ENCODE assay signal across 22 mouse cellular contexts in genomic region chr10:67151766-67152165, GRCm38 (mm10). TPM values are rescaled to one million over a fixed set of nuclear protein-coding genes. Genes with fewer than 3 reads are reported as not detected.
DNase-seq lines count a peak whose midpoint lies in the region; ATAC-seq and TF ChIP-seq lines count a peak whose summit lies in the region.
"Had no signal": no experiment of that assay in that cellular context is flagged by ENCODE, and none has a peak within 500 bp of the region (broad histone marks: within the 10 kb centered on the region; RNA-seq: fewer than 3 reads in every experiment).

No protein-coding gene starts in this region.

- H3K9ac ChIP-seq in intestine, postnatal 0 days (ENCODE audit: low read depth, low read length): no peak overlapping the region
- no peak overlapping the region for H3K9ac ChIP-seq in intestine, embryonic 15.5 days
- no peak overlapping the region for H3K9ac ChIP-seq in midbrain, embryonic 11.5 days (ENCODE audit: low read length)
- H3K9ac ChIP-seq: embryonic facial prominence, embryonic 12.5 days; forebrain, embryonic 13.5 days; forebrain, embryonic 15.5 days; forebrain, postnatal 0 days had no signal

- H3K27me3 ChIP-seq in intestine, postnatal 0 days (replicated peaks; ENCODE audit: control insufficient read depth, insufficient read depth, low read length): no peaks in the 10 kb centered on the region
- no peaks in the 10 kb centered on the region for H3K27me3 ChIP-seq in intestine, embryonic 15.5 days (replicated peaks)
- H3K27me3 ChIP-seq in midbrain, embryonic 11.5 days (ENCODE audit: control insufficient read depth, insufficient read depth, low read length): no peaks in the 10 kb centered on the region
- H3K27me3 ChIP-seq: CH12.LX; embryonic facial prominence, embryonic 12.5 days; forebrain, embryonic 13.5 days; forebrain, embryonic 15.5 days had no signal

- no peaks in the 10 kb centered on the region for H3K9me3 ChIP-seq in intestine, postnatal 0 days (ENCODE audit: control insufficient read depth)
- no peaks in the 10 kb centered on the region for H3K9me3 ChIP-seq in intestine, embryonic 15.5 days
- H3K9me3 ChIP-seq in midbrain, embryonic 11.5 days (ENCODE audit: control insufficient read depth, low read length): no peaks in the 10 kb centered on the region
- H3K9me3 ChIP-seq: embryonic facial prominence, embryonic 10.5 days; embryonic facial prominence, embryonic 12.5 days; forebrain, embryonic 13.5 days; forebrain, embryonic 15.5 days had no signal

- H3K36me3 ChIP-seq in intestine, postnatal 0 days (ENCODE audit: control insufficient read depth, insufficient read depth): 0 out of 2 replicates have a peak, but pooled peaks cover 8% of the 10 kb centered on the region
- H3K36me3 ChIP-seq in intestine, embryonic 15.5 days: no peaks in the 10 kb centered on the region
- no peaks in the 10 kb centered on the region for H3K36me3 ChIP-seq in midbrain, embryonic 11.5 days (ENCODE audit: control insufficient read depth, insufficient read depth, low read length)
- H3K36me3 ChIP-seq: forebrain, embryonic 15.5 days had no signal

- DNase-seq in ZHBTc4 (ENCODE audit: low read depth, low spot score): peak; percentile 68
- DNase-seq in midbrain, embryonic 11.5 days (ENCODE audit: low spot score, missing footprints): no peak
- no peak for DNase-seq in layer of hippocampus, postnatal 10 days (ENCODE audit: low spot score in 2 of 2)
- DNase-seq: adrenal gland, adult 2 months; adrenal gland, postnatal 10 days; adrenal gland, postnatal 25 days; B cell, adult 2 months; cerebellum, adult 11 months; cerebellum, adult 18-20 months; cerebellum, adult 8-10 months; cerebellum, adult 9-11 months; cerebellum, postnatal 25 days; forebrain, postnatal 0 days had no signal

- no peak for TF ChIP-seq CTCF in intestine, postnatal 0 days (IDR thresholded peaks at IDR 0.05; ENCODE audit: low read depth)

- 0 out of 2 replicates have a peak overlapping the region, but pooled peaks have one; percentile 28 for H3K27ac ChIP-seq in intestine, postnatal 0 days (ENCODE audit: low read depth, low read length)
- H3K27ac ChIP-seq in intestine, embryonic 15.5 days: no peak overlapping the region
- H3K27ac ChIP-seq in midbrain, embryonic 11.5 days (ENCODE audit: low read depth, low read length): no peak overlapping the region
- H3K27ac ChIP-seq: embryonic facial prominence, embryonic 10.5 days; embryonic facial prominence, embryonic 12.5 days; forebrain, embryonic 13.5 days; forebrain, embryonic 15.5 days had no signal

- no peak; the same call in 1 of the 2 replicates for ATAC-seq in intestine, postnatal 0 days
- ATAC-seq in intestine, embryonic 15.5 days: no peak
- no peak for ATAC-seq in midbrain, embryonic 11.5 days (ENCODE audit: low FRiP score)
- ATAC-seq: CD4-positive, CD25-positive, alpha-beta regulatory T cell, adult 4 months; forebrain, embryonic 13.5 days; forebrain, embryonic 15.5 days; forebrain, postnatal 0 days had no signal

- H3K4me2 ChIP-seq in intestine, postnatal 0 days (replicated peaks; ENCODE audit: low read depth): no peak overlapping the region
- H3K4me2 ChIP-seq in intestine, embryonic 15.5 days (replicated peaks): no peak overlapping the region
- H3K4me2 ChIP-seq in midbrain, embryonic 11.5 days: no peak overlapping the region
- H3K4me2 ChIP-seq: embryonic facial prominence, embryonic 12.5 days; forebrain, embryonic 13.5 days; forebrain, embryonic 15.5 days had no signal

- WGBS in intestine, postnatal 0 days: 94% methylated on average over 3 of the region's 3 CpGs
- WGBS in intestine, embryonic 15.5 days: 95% methylated on average over 3 of the region's 3 CpGs
- 84% methylated on average over 3 of the region's 3 CpGs for WGBS in midbrain, embryonic 11.5 days

- no peaks in the 10 kb centered on the region for H3K4me1 ChIP-seq in intestine, postnatal 0 days (replicated peaks; ENCODE audit: control insufficient read depth, insufficient read depth, low read length)
- no peaks in the 10 kb centered on the region for H3K4me1 ChIP-seq in intestine, embryonic 15.5 days (replicated peaks)
- H3K4me1 ChIP-seq in midbrain, embryonic 11.5 days (ENCODE audit: control insufficient read depth, insufficient read depth, low read length): no peaks in the 10 kb centered on the region
- H3K4me1 ChIP-seq: embryonic facial prominence, embryonic 12.5 days; forebrain, embryonic 13.5 days; forebrain, embryonic 15.5 days had no signal

- no peak overlapping the region for H3K4me3 ChIP-seq in intestine, postnatal 0 days (ENCODE audit: low read depth, low read length)
- H3K4me3 ChIP-seq in intestine, embryonic 15.5 days (replicated peaks): no peak overlapping the region
- no peak overlapping the region for H3K4me3 ChIP-seq in midbrain, embryonic 11.5 days (ENCODE audit: low read depth, low read length)
- H3K4me3 ChIP-seq: embryonic facial prominence, embryonic 10.5 days; embryonic facial prominence, embryonic 12.5 days; forebrain, embryonic 13.5 days; forebrain, embryonic 15.5 days had no signal

RNA-seq across cellular contexts. Expression of gene Reep3, which starts 55.0 kb away (rescaled TPM):
- 77.4 and 81.2 TPM in 2 replicates for polyA plus RNA-seq in intestine, postnatal 0 days (2015; fragmentation: Nextera tagmentation; extraction: Ambion mirVana)
- 38.6 and 41.5 TPM in 2 replicates for polyA plus RNA-seq in intestine, embryonic 15.5 days (2015; fragmentation: Nextera tagmentation; extraction: Ambion mirVana)
- 37.5 and 38.9 TPM in 2 replicates for polyA plus RNA-seq in midbrain, embryonic 11.5 days (2014; fragmentation: Nextera tagmentation; extraction: Ambion mirVana)
- 10 to 100 TPM; 31.6 to 33.9 TPM for total RNA-seq in layer of hippocampus, postnatal 10 days (2021)
- total RNA-seq: MEL had no signal

RNA-seq across cellular contexts. Expression of gene Jmjd1c, which starts 55.8 kb away (rescaled TPM):
- 33.4 and 39.6 TPM in 2 replicates for polyA plus RNA-seq in intestine, postnatal 0 days (2015; fragmentation: Nextera tagmentation; extraction: Ambion mirVana)
- 33.5 and 36.2 TPM in 2 replicates for polyA plus RNA-seq in intestine, embryonic 15.5 days (2015; fragmentation: Nextera tagmentation; extraction: Ambion mirVana)
- polyA plus RNA-seq in midbrain, embryonic 11.5 days (2014; fragmentation: Nextera tagmentation; extraction: Ambion mirVana): 46.9 and 49.0 TPM in 2 replicates
- total RNA-seq in layer of hippocampus, postnatal 10 days (2021): 100 to 1,000 TPM in 1 of 2 experiments, 10 to 100 TPM in 1; 99.4 to 116 TPM
